Mouse (Mus musculus): ENCODE results near the gene Prkcb. TPM values are rescaled to one million over a fixed set of nuclear protein-coding genes. Genes with fewer than 3 reads are reported as not detected.

Gene Prkcb
- polyA plus RNA-seq, 1 experiment, result 10.9 TPM

GRCm38 (mm10) chr7:122389633-122390032 lies 101.1 kb downstream of the Prkcb start:
- Histone ChIP-seq H3K4me3 (replicated peaks; ENCODE audit: extremely low read depth, low read depth, low read length) (no peak overlapping the region), H3K4me1 (ENCODE audit: control insufficient read depth, insufficient read depth, low read length) (no peaks in the 10 kb centered on the region)
- TF ChIP-seq POLR2A (IDR thresholded peaks at IDR 0.05; ENCODE audit: borderline replicate concordance, extremely low read depth, low read depth, low read length) (no peak), CTCF (IDR thresholded peaks at IDR 0.05; ENCODE audit: insufficient read depth, low read length) (no peak)
- no peak for DNase-seq
- 37% methylated on average over 6 of the region's 6 CpGs for WGBS

GRCm38 (mm10) chr7:122390200-122390599 lies 101.6 kb downstream of the Prkcb start:
- Histone ChIP-seq H3K4me1 (ENCODE audit: control insufficient read depth, insufficient read depth, low read length) (no peaks in the 10 kb centered on the region), H3K4me3 (replicated peaks; ENCODE audit: extremely low read depth, low read depth, low read length) (no peak overlapping the region)
- no peak for DNase-seq
- WGBS, result 35% methylated on average over 5 of the region's 5 CpGs
- TF ChIP-seq CTCF (IDR thresholded peaks at IDR 0.05; ENCODE audit: insufficient read depth, low read length), result no peak
- no peak for TF ChIP-seq POLR2A (IDR thresholded peaks at IDR 0.05; ENCODE audit: borderline replicate concordance, extremely low read depth, low read depth, low read length)

DNA sequence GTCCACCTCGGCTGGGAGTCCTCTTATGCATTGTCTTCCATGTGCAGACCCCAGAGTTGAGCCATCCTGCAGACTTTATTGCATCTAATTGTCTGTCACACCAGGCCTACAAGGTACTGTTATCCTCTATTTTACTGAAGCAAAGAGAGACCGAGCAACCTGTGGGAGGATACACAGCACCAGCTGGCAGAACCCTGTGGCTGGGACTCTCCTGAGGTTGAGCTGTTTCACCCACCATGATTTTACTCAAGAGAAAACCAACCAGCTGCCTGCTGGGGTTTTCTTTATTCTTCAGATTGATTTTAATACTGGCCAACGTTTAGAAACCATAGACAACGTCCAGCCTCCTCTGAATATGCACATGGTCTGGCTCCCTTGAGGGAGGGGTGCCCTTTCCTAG lies 102.1 kb downstream of the Prkcb start:
- Histone ChIP-seq H3K4me3 (replicated peaks; ENCODE audit: extremely low read depth, low read depth, low read length) (no peak overlapping the region), H3K4me1 (ENCODE audit: control insufficient read depth, insufficient read depth, low read length) (no peaks in the 10 kb centered on the region)
- DNase-seq, result no peak
- TF ChIP-seq CTCF (IDR thresholded peaks at IDR 0.05; ENCODE audit: insufficient read depth, low read length) (no peak), POLR2A (IDR thresholded peaks at IDR 0.05; ENCODE audit: borderline replicate concordance, extremely low read depth, low read depth, low read length) (no peak)
- 56% methylated on average over 4 of the region's 4 CpGs for WGBS

- WGBS, result 63% methylated on average over 3 of the region's 3 CpGs
- no peak overlapping the region for H3K4me3 ChIP-seq (replicated peaks; ENCODE audit: extremely low read depth, low read depth, low read length)
- H3K4me1 ChIP-seq (ENCODE audit: control insufficient read depth, insufficient read depth, low read length), result no peaks in the 10 kb centered on the region
- TF ChIP-seq CTCF (IDR thresholded peaks at IDR 0.05; ENCODE audit: insufficient read depth, low read length) (no peak), POLR2A (IDR thresholded peaks at IDR 0.05; ENCODE audit: borderline replicate concordance, extremely low read depth, low read depth, low read length) (no peak)
- no peak for DNase-seq
Observed at GRCm38 (mm10) chr7:122391382-122391781, 102.8 kb downstream of the Prkcb start.

GRCm38 (mm10) chr7:122393964-122394363 lies 105.4 kb downstream of the Prkcb start:
- WGBS, result 37% methylated on average over 5 of the region's 5 CpGs
- no peak overlapping the region for H3K4me3 ChIP-seq (replicated peaks; ENCODE audit: extremely low read depth, low read depth, low read length)
- no peaks in the 10 kb centered on the region for H3K4me1 ChIP-seq (ENCODE audit: control insufficient read depth, insufficient read depth, low read length)
- no peak for DNase-seq
- no peak for TF ChIP-seq POLR2A (IDR thresholded peaks at IDR 0.05; ENCODE audit: borderline replicate concordance, extremely low read depth, low read depth, low read length)
- TF ChIP-seq CTCF (IDR thresholded peaks at IDR 0.05; ENCODE audit: insufficient read depth, low read length), result no peak

GRCm38 (mm10) chr7:122395159-122395975 lies 106.8 kb downstream of the Prkcb start:
- TF ChIP-seq POLR2A (IDR thresholded peaks at IDR 0.05; ENCODE audit: borderline replicate concordance, extremely low read depth, low read depth, low read length) (no peak), CTCF (IDR thresholded peaks at IDR 0.05; ENCODE audit: insufficient read depth, low read length) (no peak)
- 59% methylated on average over 7 of the region's 7 CpGs for WGBS
- DNase-seq, result no peak
- Histone ChIP-seq H3K4me1 (ENCODE audit: control insufficient read depth, insufficient read depth, low read length) (no peaks in the 10 kb centered on the region), H3K4me3 (replicated peaks; ENCODE audit: extremely low read depth, low read depth, low read length) (no peak overlapping the region)

GRCm38 (mm10) chr7:122395976-122396315 lies 107.4 kb downstream of the Prkcb start:
- TF ChIP-seq CTCF (IDR thresholded peaks at IDR 0.05; ENCODE audit: insufficient read depth, low read length), result no peak
- no peak for TF ChIP-seq POLR2A (IDR thresholded peaks at IDR 0.05; ENCODE audit: borderline replicate concordance, extremely low read depth, low read depth, low read length)
- Histone ChIP-seq H3K4me3 (replicated peaks; ENCODE audit: extremely low read depth, low read depth, low read length) (no peak overlapping the region), H3K4me1 (ENCODE audit: control insufficient read depth, insufficient read depth, low read length) (no peaks in the 10 kb centered on the region)
- 74% methylated on average over 5 of the region's 5 CpGs for WGBS
- DNase-seq, result no peak

DNA sequence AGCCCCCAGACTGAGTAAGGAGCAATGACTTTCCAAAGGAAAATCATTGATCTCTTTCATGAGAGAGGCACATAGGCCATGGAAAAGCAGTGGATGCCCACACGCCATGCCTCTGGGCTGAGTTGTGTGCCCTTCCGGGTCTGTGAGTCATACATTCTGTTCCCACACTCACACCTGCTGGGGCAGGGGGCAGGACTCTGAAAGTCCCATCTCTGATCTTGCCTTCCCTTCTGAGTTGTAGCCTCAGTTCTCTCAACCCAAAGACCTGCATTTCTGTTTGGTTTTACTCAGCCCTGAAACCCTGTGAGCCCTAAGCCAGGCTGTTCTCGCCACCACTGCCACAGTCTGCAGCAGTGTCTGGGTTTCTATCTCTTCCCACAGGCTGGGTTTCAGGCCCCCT lies 109.1 kb downstream of the Prkcb start:
- no peak overlapping the region for H3K4me3 ChIP-seq (replicated peaks; ENCODE audit: extremely low read depth, low read depth, low read length)
- DNase-seq, result no peak
- no peak for TF ChIP-seq POLR2A (IDR thresholded peaks at IDR 0.05; ENCODE audit: borderline replicate concordance, extremely low read depth, low read depth, low read length)
- H3K4me1 ChIP-seq (ENCODE audit: control insufficient read depth, insufficient read depth, low read length), result no peaks in the 10 kb centered on the region
- WGBS, result 73% methylated on average over 3 of the region's 3 CpGs

DNA sequence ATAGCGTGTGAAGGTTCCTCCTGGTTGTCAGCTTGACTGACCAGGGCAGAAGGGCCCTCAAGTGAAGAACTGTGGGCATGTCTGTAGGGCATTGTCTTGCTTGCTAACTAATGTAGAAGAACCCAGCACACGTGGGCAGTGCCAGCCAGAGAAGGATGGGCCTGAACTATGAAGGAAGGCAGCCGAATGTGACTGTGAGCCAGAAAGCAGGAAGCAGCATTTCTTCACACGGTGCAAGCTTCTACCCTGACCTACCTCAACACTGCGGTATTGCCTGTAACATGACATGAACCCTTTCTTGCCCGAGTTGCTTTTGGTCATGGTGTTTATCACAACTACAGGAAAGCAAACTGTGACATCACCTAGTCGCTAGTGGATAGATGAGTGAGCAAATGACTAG lies 113.5 kb downstream of the Prkcb start:
- 58% methylated on average over 7 of the region's 7 CpGs for whole genome bisulfite sequencing
- H3K4me3 ChIP-seq (replicated peaks; ENCODE audit: extremely low read depth, low read depth, low read length), result no peak overlapping the region
- no peak for DNase-seq
- TF ChIP-seq POLR2A (IDR thresholded peaks at IDR 0.05; ENCODE audit: borderline replicate concordance, extremely low read depth, low read depth, low read length), result no peak
- TF ChIP-seq CTCF (IDR thresholded peaks at IDR 0.05; ENCODE audit: insufficient read depth, low read length), result no peak
- no peaks in the 10 kb centered on the region; the same call in 1 of the 2 replicates for H3K4me1 ChIP-seq (ENCODE audit: control insufficient read depth, insufficient read depth, low read length)

DNA sequence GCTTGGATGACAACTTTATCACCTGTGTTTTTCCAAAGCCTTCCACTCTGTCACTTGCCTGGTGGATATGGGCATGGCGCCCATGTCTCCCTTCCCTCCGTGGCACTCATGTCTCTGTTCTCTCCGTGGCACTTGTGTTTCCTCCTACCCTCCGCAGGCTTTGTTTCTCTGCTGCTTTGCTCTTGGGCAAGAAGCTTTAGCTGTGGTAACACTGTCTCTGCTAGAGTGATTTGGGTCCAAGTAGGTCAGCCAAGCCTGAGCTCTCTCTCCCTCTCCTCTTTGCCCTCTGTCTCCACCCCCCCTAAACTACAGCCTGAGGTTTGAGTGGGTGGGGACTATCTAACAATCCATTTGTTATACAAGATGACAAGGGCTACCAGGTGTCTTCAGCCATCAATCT lies 114.8 kb downstream of the Prkcb start:
- H3K4me1 ChIP-seq (ENCODE audit: control insufficient read depth, insufficient read depth, low read length), result no peaks in the 10 kb centered on the region; the same call in 1 of the 2 replicates
- WGBS, result 76% methylated on average over 4 of the region's 4 CpGs
- H3K4me3 ChIP-seq (replicated peaks; ENCODE audit: extremely low read depth, low read depth, low read length), result no peak overlapping the region
- DNase-seq, result no peak
- TF ChIP-seq POLR2A (IDR thresholded peaks at IDR 0.05; ENCODE audit: borderline replicate concordance, extremely low read depth, low read depth, low read length) (no peak), CTCF (IDR thresholded peaks at IDR 0.05; ENCODE audit: insufficient read depth, low read length) (no peak)

Data from lung, adult 2 months (tissue).